Mouse (Mus musculus): ENCODE results near the gene Psmc2. TPM values are rescaled to one million over a fixed set of nuclear protein-coding genes. Genes with fewer than 3 reads are reported as not detected.

Psmc2 gene
- polyA plus RNA-seq, 1 experiment, result 42.3 TPM

GRCm38 (mm10) chr5:21785776-21786175, 693 bp downstream of the Psmc2 start:
- 78% methylated on average over 7 of the region's 7 CpGs for WGBS
- Histone ChIP-seq H3K36me3 (ENCODE audit: control insufficient read depth, insufficient read depth, low read length) (no peaks in the 10 kb centered on the region; the same call in 1 of the 2 replicates), H3K4me3 (ENCODE audit: insufficient read depth, low read depth, low read length) (no peak overlapping the region), H3K27ac (ENCODE audit: insufficient read depth, low read depth, low read length) (no peak overlapping the region), H3K4me1 (ENCODE audit: control insufficient read depth, insufficient read depth, low read length) (peaks cover 8% of the 10 kb centered on the region), H3K27me3 (replicated peaks; ENCODE audit: control insufficient read depth, insufficient read depth, low read length) (no peaks in the 10 kb centered on the region)
- TF ChIP-seq CTCF (conservative IDR thresholded peaks at IDR 0.05; ENCODE audit: insufficient read depth, insufficient read length, low read depth, low read length) (no peak), POLR2A (IDR thresholded peaks at IDR 0.05; ENCODE audit: low read depth, low read length) (no peak)
- DNase-seq, result peak; percentile 5

- peak overlapping the region; percentile 70 for H3K27ac ChIP-seq (ENCODE audit: insufficient read depth, low read depth, low read length)
- H3K4me3 ChIP-seq (ENCODE audit: insufficient read depth, low read depth, low read length), result peak overlapping the region; percentile 87
- WGBS, result 1% methylated on average over 51 of the region's 51 CpGs
- TF ChIP-seq CTCF (conservative IDR thresholded peaks at IDR 0.05; ENCODE audit: insufficient read depth, insufficient read length, low read depth, low read length) (no peak), POLR2A (IDR thresholded peaks at IDR 0.05; ENCODE audit: low read depth, low read length) (peak; percentile 39)
- peaks cover 8% of the 10 kb centered on the region for H3K4me1 ChIP-seq (ENCODE audit: control insufficient read depth, insufficient read depth, low read length)
- no peaks in the 10 kb centered on the region for H3K27me3 ChIP-seq (replicated peaks; ENCODE audit: control insufficient read depth, insufficient read depth, low read length)
- peak; percentile 95 for DNase-seq
- no peaks in the 10 kb centered on the region; the same call in 1 of the 2 replicates for H3K36me3 ChIP-seq (ENCODE audit: control insufficient read depth, insufficient read depth, low read length)
These were observed 1.4 kb downstream of the Psmc2 start for GRCm38 (mm10) chr5:21786258-21787185.

- H3K4me1 ChIP-seq (ENCODE audit: control insufficient read depth, insufficient read depth, low read length), result peaks cover 8% of the 10 kb centered on the region
- peak overlapping the region; percentile 87 for H3K4me3 ChIP-seq (ENCODE audit: insufficient read depth, low read depth, low read length)
- no peaks in the 10 kb centered on the region for H3K36me3 ChIP-seq (ENCODE audit: control insufficient read depth, insufficient read depth, low read length)
- peak overlapping the region; percentile 47 for H3K27ac ChIP-seq (ENCODE audit: insufficient read depth, low read depth, low read length)
- 28% methylated on average over 11 of the region's 11 CpGs for WGBS
- DNase-seq, result no peak
- no peaks in the 10 kb centered on the region for H3K27me3 ChIP-seq (replicated peaks; ENCODE audit: control insufficient read depth, insufficient read depth, low read length)
- TF ChIP-seq POLR2A (IDR thresholded peaks at IDR 0.05; ENCODE audit: low read depth, low read length) (no peak), CTCF (conservative IDR thresholded peaks at IDR 0.05; ENCODE audit: insufficient read depth, insufficient read length, low read depth, low read length) (no peak)
These were observed 2.4 kb downstream of the Psmc2 start for GRCm38 (mm10) chr5:21787186-21788105.

GRCm38 (mm10) chr5:21789061-21789460, 4.0 kb downstream of the Psmc2 start:
- 45% methylated on average over 5 of the region's 5 CpGs for WGBS
- Histone ChIP-seq H3K27ac (ENCODE audit: insufficient read depth, low read depth, low read length) (no peak overlapping the region), H3K36me3 (ENCODE audit: control insufficient read depth, insufficient read depth, low read length) (no peaks in the 10 kb centered on the region), H3K4me1 (ENCODE audit: control insufficient read depth, insufficient read depth, low read length) (peaks cover 8% of the 10 kb centered on the region), H3K4me3 (ENCODE audit: insufficient read depth, low read depth, low read length) (no peak overlapping the region), H3K27me3 (replicated peaks; ENCODE audit: control insufficient read depth, insufficient read depth, low read length) (no peaks in the 10 kb centered on the region)
- no peak for TF ChIP-seq CTCF (conservative IDR thresholded peaks at IDR 0.05; ENCODE audit: insufficient read depth, insufficient read length, low read depth, low read length)
- no peak for TF ChIP-seq POLR2A (IDR thresholded peaks at IDR 0.05; ENCODE audit: low read depth, low read length)
- no peak for DNase-seq

- H3K4me1 ChIP-seq (ENCODE audit: control insufficient read depth, insufficient read depth, low read length), result peaks cover 6% of the 10 kb centered on the region; the same call in 1 of the 2 replicates
- H3K4me3 ChIP-seq (ENCODE audit: insufficient read depth, low read depth, low read length), result no peak overlapping the region
- H3K27ac ChIP-seq (ENCODE audit: insufficient read depth, low read depth, low read length), result no peak overlapping the region
- H3K27me3 ChIP-seq (replicated peaks; ENCODE audit: control insufficient read depth, insufficient read depth, low read length), result no peaks in the 10 kb centered on the region
- TF ChIP-seq POLR2A (IDR thresholded peaks at IDR 0.05; ENCODE audit: low read depth, low read length), result no peak
- TF ChIP-seq CTCF (conservative IDR thresholded peaks at IDR 0.05; ENCODE audit: insufficient read depth, insufficient read length, low read depth, low read length), result no peak
- no peak for DNase-seq
- H3K36me3 ChIP-seq (ENCODE audit: control insufficient read depth, insufficient read depth, low read length), result peaks cover 4% of the 10 kb centered on the region; the same call in 1 of the 2 replicates
These were observed 7.1 kb downstream of the Psmc2 start for GRCm38 (mm10) chr5:21792166-21792565.

GRCm38 (mm10) chr5:21802907-21803306, 17.8 kb downstream of the Psmc2 start:
- TF ChIP-seq CTCF (conservative IDR thresholded peaks at IDR 0.05; ENCODE audit: insufficient read depth, insufficient read length, low read depth, low read length) (no peak), POLR2A (IDR thresholded peaks at IDR 0.05; ENCODE audit: low read depth, low read length) (no peak)
- Histone ChIP-seq H3K36me3 (ENCODE audit: control insufficient read depth, insufficient read depth, low read length) (peaks cover 18% of the 10 kb centered on the region; the same call in 1 of the 2 replicates), H3K27me3 (replicated peaks; ENCODE audit: control insufficient read depth, insufficient read depth, low read length) (no peaks in the 10 kb centered on the region), H3K4me1 (ENCODE audit: control insufficient read depth, insufficient read depth, low read length) (no peaks in the 10 kb centered on the region), H3K4me3 (ENCODE audit: insufficient read depth, low read depth, low read length) (no peak overlapping the region), H3K27ac (ENCODE audit: insufficient read depth, low read depth, low read length) (no peak overlapping the region)
- WGBS, result 72% methylated on average over 9 of the region's 9 CpGs
- no peak for DNase-seq
